21 mouse cellular contexts compared by ENCODE assay signal in the genomic region with DNA sequence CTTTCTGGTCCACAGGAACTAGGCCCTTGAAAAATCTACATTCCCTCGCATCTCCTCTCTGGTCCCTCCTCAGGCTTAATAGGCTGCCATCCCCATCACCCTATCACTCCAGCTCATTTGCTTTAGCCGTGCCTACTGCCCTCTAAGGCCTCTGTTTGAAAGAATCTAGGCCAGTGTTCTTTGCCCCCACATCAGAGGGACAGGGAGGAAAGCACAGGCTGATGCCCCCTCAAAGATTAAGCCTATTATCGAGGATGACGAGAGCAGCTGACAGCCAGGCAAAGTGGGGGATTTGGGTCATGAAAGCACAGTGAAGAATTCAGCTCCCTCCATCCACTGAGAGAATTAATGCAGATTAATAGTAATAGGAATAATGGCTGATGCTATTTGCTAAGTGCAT.
A peak's percentile ranks its signal among the peaks of the same experiment; 100 is the strongest.
DNase-seq lines count a peak whose midpoint lies in the region; ATAC-seq lines count a peak whose summit lies in the region.
"Had no signal": no experiment of that assay in that cellular context is flagged by ENCODE, and none has a peak within 500 bp of the region (broad histone marks: within the 10 kb centered on the region; RNA-seq: fewer than 3 reads in every experiment).

No protein-coding gene starts in this region.

- H3K4me2 ChIP-seq in midbrain, embryonic 14.5 days (ENCODE audit: low read length) = no peak overlapping the region
- H3K4me2 ChIP-seq in forebrain, embryonic 13.5 days = no peak overlapping the region
- no peak overlapping the region for H3K4me2 ChIP-seq in kidney, embryonic 15.5 days
- H3K4me2 ChIP-seq: embryonic facial prominence, embryonic 15.5 days; heart, embryonic 15.5 days; hindbrain, embryonic 14.5 days had no signal

- no peaks in the 10 kb centered on the region for H3K27me3 ChIP-seq in midbrain, embryonic 10.5 days (ENCODE audit: low read depth, poor library complexity, severe bottlenecking)
- H3K27me3 ChIP-seq in midbrain, embryonic 14.5 days (ENCODE audit: control insufficient read depth, insufficient read depth, low read length) = no peaks in the 10 kb centered on the region
- no peaks in the 10 kb centered on the region for H3K27me3 ChIP-seq in forebrain, embryonic 13.5 days
- H3K27me3 ChIP-seq in kidney, embryonic 15.5 days = no peaks in the 10 kb centered on the region
- H3K27me3 ChIP-seq: embryonic facial prominence, embryonic 15.5 days; heart, embryonic 15.5 days had no signal

- intact Hi-C loops in heart, postnatal 36 days (cut with DNase I) = no loop called here

- H3K9ac ChIP-seq in midbrain, embryonic 14.5 days (replicated peaks; ENCODE audit: low read length) = no peak overlapping the region
- no peak overlapping the region for H3K9ac ChIP-seq in forebrain, embryonic 13.5 days
- H3K9ac ChIP-seq in kidney, embryonic 15.5 days = no peak overlapping the region
- H3K9ac ChIP-seq: embryonic facial prominence, embryonic 15.5 days; heart, embryonic 15.5 days; hindbrain, embryonic 14.5 days had no signal

- no peak for ATAC-seq in midbrain, embryonic 14.5 days (ENCODE audit: low FRiP score, low TSS enrichment)
- no peak for ATAC-seq in forebrain, embryonic 13.5 days
- ATAC-seq in kidney, embryonic 15.5 days (replicated peaks; ENCODE audit: low FRiP score) = no peak
- ATAC-seq: forebrain, embryonic 16.5 days had no signal

- H3K4me1 ChIP-seq in midbrain, embryonic 10.5 days = peaks cover 6% of the 10 kb centered on the region
- H3K4me1 ChIP-seq in midbrain, embryonic 14.5 days (ENCODE audit: control insufficient read depth, insufficient read depth, low read length) = no peaks in the 10 kb centered on the region
- H3K4me1 ChIP-seq in forebrain, embryonic 13.5 days = no peaks in the 10 kb centered on the region
- H3K4me1 ChIP-seq in kidney, embryonic 15.5 days = no peaks in the 10 kb centered on the region
- H3K4me1 ChIP-seq: embryonic facial prominence, embryonic 15.5 days; heart, embryonic 10.5 days; heart, embryonic 15.5 days; hindbrain, embryonic 10.5 days had no signal

- no peaks in the 10 kb centered on the region for H3K36me3 ChIP-seq in midbrain, embryonic 10.5 days
- peaks cover 8% of the 10 kb centered on the region; the same call in 1 of the 2 replicates for H3K36me3 ChIP-seq in midbrain, embryonic 14.5 days (ENCODE audit: control insufficient read depth, insufficient read depth, low read length)
- H3K36me3 ChIP-seq in forebrain, embryonic 13.5 days (ENCODE audit: poor library complexity, severe bottlenecking) = peaks cover 6% of the 10 kb centered on the region; the same call in 1 of the 2 replicates
- no peaks in the 10 kb centered on the region for H3K36me3 ChIP-seq in kidney, embryonic 15.5 days
- H3K36me3 ChIP-seq: embryonic facial prominence, embryonic 15.5 days; heart, embryonic 10.5 days; heart, embryonic 15.5 days; hindbrain, embryonic 10.5 days had no signal

- H3K9me3 ChIP-seq in midbrain, embryonic 10.5 days (replicated peaks) = no peaks in the 10 kb centered on the region
- no peaks in the 10 kb centered on the region for H3K9me3 ChIP-seq in midbrain, embryonic 14.5 days (ENCODE audit: control insufficient read depth, low read length)
- no peaks in the 10 kb centered on the region for H3K9me3 ChIP-seq in forebrain, embryonic 13.5 days (replicated peaks)
- no peaks in the 10 kb centered on the region for H3K9me3 ChIP-seq in kidney, embryonic 15.5 days (replicated peaks)
- H3K9me3 ChIP-seq: embryonic facial prominence, embryonic 15.5 days; heart, embryonic 10.5 days; heart, embryonic 15.5 days; hindbrain, embryonic 10.5 days had no signal

- no peak overlapping the region for H3K4me3 ChIP-seq in midbrain, embryonic 10.5 days
- H3K4me3 ChIP-seq in midbrain, embryonic 14.5 days (replicated peaks; ENCODE audit: low read depth, low read length) = no peak overlapping the region
- H3K4me3 ChIP-seq in forebrain, embryonic 13.5 days = no peak overlapping the region
- no peak overlapping the region for H3K4me3 ChIP-seq in kidney, embryonic 15.5 days (replicated peaks)
- H3K4me3 ChIP-seq: embryonic facial prominence, embryonic 15.5 days; erythroblast, embryonic 14.5 days; heart, embryonic 10.5 days; heart, embryonic 15.5 days; hindbrain, embryonic 10.5 days had no signal

- H3K27ac ChIP-seq in midbrain, embryonic 10.5 days (replicated peaks) = 0 out of 2 replicates have a peak overlapping the region, but pooled peaks have one; percentile 42
- H3K27ac ChIP-seq in midbrain, embryonic 14.5 days (replicated peaks; ENCODE audit: low read depth, low read length) = peak overlapping the region; percentile 34; the same call in 1 of the 2 replicates
- H3K27ac ChIP-seq in forebrain, embryonic 13.5 days = no peak overlapping the region
- H3K27ac ChIP-seq in kidney, embryonic 15.5 days = no peak overlapping the region
- H3K27ac ChIP-seq: embryonic facial prominence, embryonic 15.5 days; heart, embryonic 10.5 days; heart, embryonic 15.5 days; hindbrain, embryonic 10.5 days; hindbrain, embryonic 14.5 days had no signal

- DNase-seq in midbrain, embryonic 10.5 days (ENCODE audit: low spot score) = no peak
- DNase-seq in midbrain, embryonic 14.5 days = no peak
- peak; percentile 41 for DNase-seq in retina, adult 2 months (ENCODE audit: low read depth, low spot score)
- DNase-seq in heart, postnatal 36 days = no peak
- no peak for DNase-seq in yolk sac, embryonic 10.5 days (ENCODE audit: low spot score)
- DNase-seq: adrenal gland, postnatal 14 days; cerebellum, adult 2 months; cerebellum, postnatal 10 days; embryo, embryonic 11 days; gastrocnemius, postnatal 10 days; heart, adult 18-20 months; heart, postnatal 14 days had no signal

- 60% methylated on average over 4 of the region's 4 CpGs for WGBS in midbrain, embryonic 10.5 days
- WGBS in midbrain, embryonic 14.5 days = 23% methylated on average over 4 of the region's 4 CpGs
- WGBS in forebrain, embryonic 13.5 days = 35% methylated on average over 4 of the region's 4 CpGs
- WGBS in kidney, embryonic 15.5 days = 78% methylated on average over 4 of the region's 4 CpGs

Comparison
In these comparisons a context has a peak if more than half of its experiments do, and no peak if none do; other contexts are left out.
1. H3K27ac ChIP-seq: peak in midbrain, embryonic 10.5 days (single experiment) and midbrain, embryonic 14.5 days (single experiment); none in forebrain, embryonic 13.5 days (single experiment) and kidney, embryonic 15.5 days (single experiment).